Mouse (Mus musculus): ENCODE data around the gene Cpxm2. TPM values are rescaled to one million over a fixed set of nuclear protein-coding genes. Genes with fewer than 3 reads are reported as not detected.

Gene Cpxm2
- not detected in 2 replicates for polyA plus RNA-seq (2012)

DNA sequence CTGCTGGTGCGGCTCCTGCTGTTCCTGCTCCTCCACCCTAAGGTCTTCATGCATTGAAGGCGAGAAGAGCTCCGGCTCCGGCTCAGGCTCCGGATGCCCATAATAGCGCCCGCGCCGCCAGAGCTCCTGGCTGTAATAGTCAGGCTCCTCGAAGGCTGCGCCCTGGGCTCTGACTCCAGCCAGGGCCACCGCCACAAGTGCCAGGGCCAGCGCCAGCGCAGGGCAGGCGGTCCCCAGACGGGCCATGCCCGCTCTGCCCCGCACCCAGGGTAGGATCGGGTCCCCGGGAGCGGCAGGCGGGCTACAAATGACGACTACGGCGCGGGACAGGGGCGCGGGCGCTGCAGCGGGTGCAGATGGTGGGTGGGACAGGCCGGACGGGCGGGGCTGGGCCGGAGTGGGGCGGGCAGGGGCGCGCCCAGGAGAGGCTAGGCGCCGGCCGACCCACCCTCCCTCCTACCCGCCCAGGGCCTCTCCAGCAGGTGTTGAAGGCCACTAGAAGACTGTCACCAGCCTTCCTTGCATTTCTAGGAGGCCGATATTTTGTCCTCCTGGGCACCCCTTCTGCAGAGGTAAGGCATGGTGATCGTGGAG lies at the start of gene Cpxm2:
Cpxm2 (minus strand) TSS at position 372 of the 594 bp plus-strand sequence.

Other genes starting within 250 kb of the Cpxm2 start
- not detected in 2 replicates for gene Gpr26, start 188.3 kb downstream of the Cpxm2 start, polyA plus RNA-seq (2012)
- gene Chst15, start 162.5 kb upstream of the Cpxm2 start, polyA plus RNA-seq (2012), result 1.8 and 2.9 TPM in 2 replicates

Measured in megakaryocyte-erythroid progenitor cell, adult 5 weeks (primary cell).